Mouse (Mus musculus): Measurements from ENCODE around the gene Pfas.

The Pfas gene

DNA sequence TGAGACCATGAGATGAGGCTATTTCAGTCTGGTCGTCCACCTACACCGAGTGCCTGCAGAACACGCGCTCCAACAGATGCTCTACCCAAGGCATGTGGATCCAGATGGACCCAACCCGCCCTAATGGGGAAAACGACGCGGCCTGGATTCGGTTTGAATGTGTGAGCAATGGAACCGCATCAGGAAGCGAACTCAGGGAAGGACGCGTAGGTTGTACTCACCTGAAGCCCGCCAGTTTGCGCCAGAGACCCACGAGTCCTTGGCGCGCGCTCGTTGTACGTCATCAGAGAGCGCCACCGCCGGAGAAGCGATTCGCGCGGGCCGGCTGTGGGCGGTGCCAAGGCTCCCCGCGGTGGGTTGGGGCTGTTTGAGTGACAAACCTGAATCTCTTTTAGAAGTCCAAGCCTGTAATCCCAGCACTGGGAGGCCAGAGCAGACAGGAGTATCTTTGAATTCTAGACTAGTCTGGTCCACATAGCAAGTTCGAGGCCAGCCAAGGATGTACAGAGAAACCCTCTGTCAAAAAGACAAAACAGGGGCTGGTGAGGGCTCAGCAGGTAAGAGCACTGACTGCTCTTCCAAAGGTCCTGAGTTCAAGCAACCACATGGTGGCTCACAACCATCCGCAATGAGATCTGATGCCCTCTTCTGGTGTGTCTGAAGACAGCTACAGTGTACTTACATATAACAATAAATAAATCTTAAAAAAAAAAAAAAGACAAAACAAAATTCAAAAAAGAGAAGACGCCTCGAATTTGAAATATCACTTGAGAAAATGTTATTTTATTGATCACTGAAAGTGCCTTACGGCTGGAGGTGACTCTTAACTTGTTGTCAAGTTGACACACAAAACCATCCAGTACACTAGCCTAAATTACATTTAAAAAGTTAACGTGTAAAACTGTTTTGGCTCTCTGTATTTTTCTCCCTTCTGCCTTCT, at the start of gene Pfas:
TSS of gene Pfas (minus strand) at position 279 of the 940 bp plus-strand sequence.
- peak; percentile 97 for DNase-seq (ENCODE audit: low spot score)

- DNase-seq (ENCODE audit: low spot score): no peak
Measured at GRCm38 (mm10) chr11:69053848-69054247, 45.6 kb upstream of the Pfas start.

DNA sequence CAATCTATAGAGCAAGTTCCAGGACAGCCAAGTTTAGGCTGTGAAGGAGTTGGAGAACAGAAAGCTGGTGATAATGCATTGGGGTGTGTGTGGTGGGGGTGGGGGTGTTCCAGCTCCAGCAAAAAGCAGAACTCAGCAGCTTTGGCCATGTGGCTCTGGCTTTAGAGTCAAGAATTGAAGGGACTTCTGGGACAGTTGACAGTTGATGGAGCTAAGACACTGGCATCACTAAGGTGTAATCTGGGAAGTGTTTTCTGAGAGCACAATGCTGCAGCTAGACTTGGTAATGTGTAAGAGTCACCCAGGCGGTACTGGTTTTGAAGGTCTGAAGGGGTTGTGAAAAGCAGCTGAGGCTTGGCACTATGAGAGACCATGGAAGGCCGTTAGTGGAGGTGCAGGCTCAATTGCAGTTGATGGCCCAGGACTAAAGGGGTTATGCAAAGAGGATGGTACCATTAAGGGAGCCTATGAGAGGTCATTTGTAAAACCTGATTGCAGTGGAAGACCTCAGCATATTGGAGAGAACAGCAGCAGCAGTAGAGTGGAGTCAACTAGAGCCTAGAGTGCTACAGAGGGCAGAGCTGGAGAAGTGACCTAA, 44.7 kb upstream of the Pfas start:
- no peak for DNase-seq (ENCODE audit: low spot score)

DNA sequence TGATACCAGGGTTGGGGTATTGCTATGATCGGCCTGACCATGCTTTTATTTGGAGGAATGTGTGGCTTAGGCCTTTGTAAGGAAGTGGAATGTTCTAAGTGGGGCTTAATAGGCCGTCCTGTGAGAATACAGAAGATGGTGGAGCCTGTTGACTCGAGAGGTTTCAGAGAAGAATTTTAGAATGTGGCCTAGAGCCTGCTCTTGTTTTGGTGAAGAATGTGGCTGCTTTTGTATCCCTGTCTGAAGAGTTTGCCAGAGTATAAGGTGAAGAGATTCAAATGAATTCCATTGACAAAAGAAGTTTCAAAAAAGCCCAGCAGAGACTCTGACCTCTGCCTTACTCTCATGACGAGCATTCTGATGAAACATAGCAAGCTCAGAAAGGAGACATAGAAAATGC, 43.5 kb upstream of the Pfas start:
- DNase-seq (ENCODE audit: low spot score): no peak

- DNase-seq (ENCODE audit: low spot score): no peak
Measured at GRCm38 (mm10) chr11:69050748-69051147, 42.5 kb upstream of the Pfas start.

DNA sequence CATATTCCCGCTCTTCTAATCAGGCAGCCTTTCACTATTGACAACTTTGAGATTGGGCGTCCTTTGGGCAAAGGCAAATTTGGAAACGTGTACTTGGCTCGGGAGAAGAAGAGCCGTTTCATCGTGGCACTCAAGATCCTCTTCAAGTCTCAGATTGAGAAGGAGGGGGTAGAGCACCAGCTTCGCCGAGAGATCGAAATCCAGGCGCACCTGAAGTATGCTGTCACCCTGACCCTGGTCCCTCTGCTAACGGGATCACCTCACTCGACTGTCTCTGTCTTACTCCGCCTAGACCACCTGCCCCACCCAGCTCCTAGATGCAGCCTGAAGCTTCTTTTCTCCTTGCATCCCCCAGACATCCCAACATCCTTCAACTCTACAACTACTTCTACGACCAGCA, 39.9 kb upstream of the Pfas start:
- DNase-seq (ENCODE audit: low spot score): no peak

DNA sequence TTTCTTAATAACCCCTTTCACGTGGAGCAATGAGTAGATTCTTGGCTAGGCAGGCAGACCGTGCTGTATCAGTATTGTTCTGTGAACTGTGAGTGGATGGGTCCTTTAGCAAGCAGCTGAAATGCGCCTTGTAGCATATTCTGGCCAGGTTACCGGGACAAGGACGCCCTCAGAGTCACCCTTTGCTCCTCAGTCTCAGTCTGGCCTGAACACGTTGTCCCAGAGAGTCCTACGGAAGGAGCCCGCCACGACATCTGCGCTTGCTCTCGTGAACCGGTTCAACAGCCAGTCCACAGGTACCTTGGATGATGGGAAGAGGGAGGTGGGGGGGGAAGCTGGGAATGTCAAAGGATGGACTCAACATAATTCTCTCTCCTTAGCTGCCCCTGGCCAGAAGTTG, 39.3 kb upstream of the Pfas start:
- no peak for DNase-seq (ENCODE audit: low spot score)

DNA sequence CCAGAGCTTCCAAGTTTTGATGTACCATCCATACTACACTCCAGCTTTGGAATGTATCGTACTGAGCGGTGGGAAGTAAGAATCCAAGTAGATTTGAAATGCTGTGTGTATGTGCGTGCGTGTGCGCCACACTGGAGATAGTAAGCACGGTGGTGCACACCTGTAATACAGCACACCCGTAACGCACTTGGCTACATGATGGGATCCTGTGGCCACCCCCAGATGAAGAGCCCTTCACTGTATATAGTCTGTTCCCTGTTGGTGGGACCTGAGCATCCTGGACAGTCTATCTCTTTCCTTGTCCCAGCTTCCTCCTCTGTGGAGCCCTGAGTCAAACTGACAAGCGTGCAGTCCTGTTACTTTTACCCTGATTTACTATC, 38.1 kb upstream of the Pfas start:
- no peak for DNase-seq (ENCODE audit: low spot score)

- peak; percentile 97 for DNase-seq (ENCODE audit: low spot score)
Measured at GRCm38 (mm10) chr11:69045531-69046394, 37.5 kb upstream of the Pfas start, which contains the start of gene Aurkb. TSS of gene Aurkb (plus strand) at chr11:69045647.

- no peak for DNase-seq (ENCODE audit: low spot score)
Measured at GRCm38 (mm10) chr11:69038173-69038572, 29.9 kb upstream of the Pfas start.

DNA sequence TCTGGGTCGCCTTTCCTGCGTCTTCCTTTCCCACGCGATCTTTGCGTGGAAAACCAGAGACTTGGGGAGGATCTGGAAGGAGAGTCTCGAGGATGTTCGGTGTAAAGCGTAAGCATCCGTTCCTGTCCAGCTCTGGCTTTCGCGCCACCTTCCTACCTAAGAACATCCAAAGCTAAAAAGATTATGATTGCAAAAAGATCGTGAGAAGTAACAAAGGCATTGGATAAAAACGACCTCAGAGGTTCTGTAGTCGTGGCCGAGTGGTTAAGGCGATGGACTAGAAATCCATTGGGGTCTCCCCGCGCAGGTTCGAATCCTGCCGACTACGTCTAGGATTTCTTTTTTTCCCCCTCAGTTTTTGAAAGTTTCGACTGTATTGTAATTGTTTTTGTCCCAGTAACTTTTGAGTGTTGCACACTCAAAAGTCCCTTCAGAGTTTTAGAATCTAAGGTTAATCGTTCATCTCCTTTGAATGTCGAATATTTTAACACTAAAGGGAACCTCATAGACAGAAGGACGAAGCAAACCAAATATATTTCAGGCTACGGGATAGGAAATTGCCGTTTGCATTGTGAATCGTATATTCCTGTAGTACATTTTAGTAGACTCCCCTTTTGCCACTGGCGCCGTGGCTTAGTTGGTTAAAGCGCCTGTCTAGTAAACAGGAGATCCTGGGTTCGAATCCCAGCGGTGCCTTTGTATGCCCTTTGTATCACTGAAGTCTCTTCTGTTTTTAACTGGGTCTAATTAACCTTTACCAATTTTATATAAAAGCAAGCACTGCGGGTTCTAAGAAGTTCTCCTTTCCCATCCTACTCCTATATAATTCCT, 29.2 kb upstream of the Pfas start:
- peak; percentile 96 for DNase-seq (ENCODE audit: low spot score)

- DNase-seq (ENCODE audit: low spot score): peak; percentile 94
Measured at GRCm38 (mm10) chr11:69036486-69037230, 28.4 kb upstream of the Pfas start.

GRCm38 (mm10) chr11:69035849-69036248, 27.6 kb upstream of the Pfas start:
- peak; percentile 94 for DNase-seq (ENCODE audit: low spot score)

DNA sequence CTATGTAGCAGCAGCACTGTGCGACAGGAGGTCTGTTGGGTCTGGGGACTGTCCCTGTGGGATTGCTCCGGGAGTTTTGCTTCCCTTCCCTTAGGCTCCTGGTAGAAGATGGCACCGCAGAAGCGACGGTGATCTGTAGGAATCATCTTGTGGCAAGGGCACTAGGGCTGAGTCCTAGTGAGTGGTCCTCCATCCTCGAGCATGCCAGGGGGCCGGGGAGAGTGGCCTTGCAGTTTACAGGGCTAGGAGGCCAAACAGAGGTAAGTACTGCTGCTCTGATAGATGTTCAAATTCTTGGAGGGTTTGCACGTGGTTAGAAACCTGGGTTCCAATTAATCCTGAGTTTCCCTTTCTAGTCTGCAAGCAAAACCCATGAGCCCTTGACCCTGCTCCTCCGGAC, 27.2 kb upstream of the Pfas start:
- no peak for DNase-seq (ENCODE audit: low spot score)

GRCm38 (mm10) chr11:69034585-69034984, 26.3 kb upstream of the Pfas start:
- no peak for DNase-seq (ENCODE audit: low spot score)

GRCm38 (mm10) chr11:69033552-69033951, 25.3 kb upstream of the Pfas start:
- DNase-seq (ENCODE audit: low spot score): no peak

DNA sequence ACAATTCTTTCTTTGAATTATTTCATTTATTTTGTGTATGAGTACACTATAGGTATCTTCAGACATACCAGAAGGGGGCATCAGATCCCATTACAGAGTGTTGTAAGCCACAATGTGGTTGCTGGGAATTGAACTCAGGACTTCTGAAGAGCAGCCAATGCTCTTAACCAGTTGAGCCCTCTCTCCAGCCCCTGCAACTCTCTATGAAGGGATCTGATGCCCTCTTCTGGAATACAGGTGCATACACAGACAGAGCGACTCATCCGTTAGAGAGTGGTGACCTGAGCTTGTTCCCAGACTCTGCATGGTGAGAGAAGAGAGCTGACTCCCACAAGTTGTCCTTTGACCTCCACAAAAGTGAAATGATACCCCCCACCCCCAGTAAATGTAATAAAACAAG, 20.5 kb upstream of the Pfas start:
- DNase-seq (ENCODE audit: low spot score): peak; percentile 45

GRCm38 (mm10) chr11:69026562-69026961, 18.3 kb upstream of the Pfas start:
- no peak for DNase-seq (ENCODE audit: low spot score)

- no peak for DNase-seq (ENCODE audit: low spot score)
Measured at GRCm38 (mm10) chr11:69020691-69021090, 12.4 kb upstream of the Pfas start.

DNA sequence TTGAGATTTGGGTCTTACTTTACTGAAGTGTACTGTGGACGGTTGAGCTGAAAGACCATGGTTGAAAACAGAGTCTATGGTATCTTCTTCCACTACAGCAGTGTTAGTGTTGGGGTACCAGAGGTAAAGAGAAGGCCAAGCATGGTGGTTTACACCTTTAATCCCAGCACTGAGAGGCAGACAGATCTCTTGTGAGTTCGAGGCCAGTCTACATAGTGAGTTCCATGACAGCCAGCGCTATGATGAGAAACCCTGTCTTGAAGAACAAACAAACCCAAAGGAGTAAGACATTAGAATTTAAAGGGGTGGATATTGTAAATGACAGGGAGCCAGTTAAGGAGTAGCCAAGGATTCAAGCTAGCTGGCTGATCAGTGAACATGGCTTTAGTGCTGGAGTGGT, 8.5 kb upstream of the Pfas start:
- DNase-seq (ENCODE audit: low spot score): no peak
